Mouse (Mus musculus) thymus, postnatal 4 days (tissue): ENCODE data around the gene Trp53i13.

ENCODE experiments used
- DNase-seq: peaks from one replicate; pipeline ENCODE4 v3.0.0; 2021

Gene Trp53i13

GRCm38 (mm10) chr11:77491123-77491501, 24.7 kb downstream of the Trp53i13 start:
- DNase-seq, result peak; percentile 98

GRCm38 (mm10) chr11:77490451-77490850, 25.3 kb downstream of the Trp53i13 start:
- DNase-seq, result no peak

GRCm38 (mm10) chr11:77489591-77490235, 26.1 kb downstream of the Trp53i13 start, which contains the start of gene Ankrd13b:
TSS of gene Ankrd13b (minus strand) at chr11:77489678.
- peak; percentile 78 for DNase-seq

GRCm38 (mm10) chr11:77488771-77489581, 26.8 kb downstream of the Trp53i13 start:
- peak; percentile 66 for DNase-seq

- DNase-seq, result no peak
Observed at GRCm38 (mm10) chr11:77486798-77487197, 29.0 kb downstream of the Trp53i13 start.

- no peak for DNase-seq
Observed at GRCm38 (mm10) chr11:77485229-77485628, 30.6 kb downstream of the Trp53i13 start.

- peak; percentile 78 for DNase-seq
Observed at GRCm38 (mm10) chr11:77483510-77484255, 32.1 kb downstream of the Trp53i13 start.

- DNase-seq, result no peak
Observed at GRCm38 (mm10) chr11:77483043-77483442, 32.7 kb downstream of the Trp53i13 start.

- DNase-seq, result no peak
Observed at GRCm38 (mm10) chr11:77476895-77477294, 38.9 kb downstream of the Trp53i13 start.

- no peak for DNase-seq
Observed at GRCm38 (mm10) chr11:77476216-77476615, 39.6 kb downstream of the Trp53i13 start.

- no peak for DNase-seq
Observed at GRCm38 (mm10) chr11:77472775-77473174, 43.0 kb downstream of the Trp53i13 start.

GRCm38 (mm10) chr11:77471407-77471806, 44.4 kb downstream of the Trp53i13 start:
- no peak for DNase-seq

- DNase-seq, result no peak
Observed at GRCm38 (mm10) chr11:77468397-77468796, 47.4 kb downstream of the Trp53i13 start.

GRCm38 (mm10) chr11:77467784-77468183, 48.0 kb downstream of the Trp53i13 start:
- peak; percentile 96 for DNase-seq

- DNase-seq, result peak; percentile 96
Observed at GRCm38 (mm10) chr11:77467157-77467556, 48.6 kb downstream of the Trp53i13 start.

GRCm38 (mm10) chr11:77466544-77466943, 49.2 kb downstream of the Trp53i13 start:
- DNase-seq, result no peak

- DNase-seq, result no peak
Observed at GRCm38 (mm10) chr11:77465111-77465510, 50.7 kb downstream of the Trp53i13 start.

- DNase-seq, result no peak
Observed at GRCm38 (mm10) chr11:77464684-77465083, 51.1 kb downstream of the Trp53i13 start.

- DNase-seq, result no peak
Observed at GRCm38 (mm10) chr11:77463786-77464185, 52.0 kb downstream of the Trp53i13 start.

GRCm38 (mm10) chr11:77463101-77463445, 52.7 kb downstream of the Trp53i13 start:
- DNase-seq, result no peak

- peak; percentile 39 for DNase-seq
Observed at GRCm38 (mm10) chr11:77462283-77463100, 53.3 kb downstream of the Trp53i13 start, which contains the start of gene Coro6. TSS of gene Coro6 (plus strand) at chr11:77462411.

GRCm38 (mm10) chr11:77461856-77462255, 53.9 kb downstream of the Trp53i13 start:
- DNase-seq, result no peak
